Mouse (Mus musculus) heart, adult 2 months (tissue): ENCODE results near the gene Lrrc17.

Source experiments
- CTCF ChIP-seq: fragments of 200-600 bp; IDR thresholded peaks from 2 replicates; pipeline ENCODE4 v1.8.1; 2022; ENCODE audit warnings: antibody characterized with exemption, mild to moderate bottlenecking, moderate library complexity
- EP300 ChIP-seq: fragments of 200-500 bp; IDR thresholded peaks from 2 replicates; pipeline ENCODE4 v1.6.1; 2011; ENCODE audit warnings: low read depth, low read length, control low read depth; ENCODE audit not compliant: insufficient read depth
- POLR2A ChIP-seq: fragments of 200-500 bp; IDR thresholded peaks from 2 replicates; pipeline ENCODE4 v1.6.1; 2011; ENCODE audit warnings: mild to moderate bottlenecking, low read depth, low read length, control low read depth; ENCODE audit not compliant: insufficient read depth

DNA sequence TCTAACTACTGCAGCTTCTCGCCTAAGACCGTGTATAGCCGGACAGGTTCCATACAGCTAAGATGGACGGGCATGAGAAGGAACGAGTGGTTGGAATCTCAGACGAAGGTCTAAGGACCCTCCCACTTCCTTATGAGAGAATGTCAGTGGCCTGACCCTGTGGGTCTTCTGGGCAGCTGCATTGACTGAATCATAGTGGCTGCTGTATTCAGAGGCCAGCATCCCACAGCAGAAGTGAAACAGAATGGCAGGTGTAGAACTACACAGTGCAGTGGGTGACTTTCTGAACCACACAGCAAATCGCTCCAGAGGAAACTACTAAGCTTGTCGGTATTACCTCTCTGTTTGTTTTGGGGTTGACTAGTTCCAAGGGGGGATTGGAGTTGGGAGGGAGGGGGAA, 38.2 kb upstream of the Lrrc17 start:
- no peak for TF ChIP-seq POLR2A
- no peak for TF ChIP-seq CTCF
- no peak for TF ChIP-seq EP300
